Mouse (Mus musculus) midbrain, embryonic 13.5 days (tissue): ENCODE measurements around the gene Atf2. TPM values are rescaled to one million over a fixed set of nuclear protein-coding genes. Genes with fewer than 3 reads are reported as not detected.

Experiments
- ATAC-seq: fragments of 200-750 bp; cut with Nextera tagmentation; 2 replicates; pipeline ENCODE4 v1.8.0; 2017; ENCODE audit warnings: mild to moderate bottlenecking, moderate TSS enrichment, moderate library complexity
- H3K27ac ChIP-seq: fragments of 300-500 bp; sonication (generic); 2 replicates; pipeline ENCODE4 v1.5.1; 2015; ENCODE audit warnings: inconsistent platforms, mild to moderate bottlenecking, moderate library complexity
- H3K27me3 ChIP-seq: fragments of 300-500 bp; sonication (generic); 2 replicates; pipeline ENCODE4 v1.6.1; 2015; ENCODE audit warnings: mild to moderate bottlenecking, inconsistent platforms
- H3K36me3 ChIP-seq: fragments of 300-500 bp; sonication (generic); 2 replicates; pipeline ENCODE4 v1.6.1; 2015; ENCODE audit warnings: mild to moderate bottlenecking, inconsistent platforms
- H3K4me1 ChIP-seq: fragments of 300-500 bp; sonication (generic); replicated peaks from 2 replicates; pipeline ENCODE4 v1.6.1; 2015; ENCODE audit warnings: inconsistent platforms
- H3K4me2 ChIP-seq: fragments of 300-500 bp; sonication (generic); replicated peaks from 2 replicates; pipeline ENCODE4 v1.6.1; 2015; ENCODE audit warnings: moderate library complexity, mild to moderate bottlenecking, inconsistent platforms
- H3K4me3 ChIP-seq: fragments of 300-500 bp; sonication (generic); replicated peaks from 2 replicates; pipeline ENCODE4 v1.5.1; 2015; ENCODE audit warnings: mild to moderate bottlenecking, inconsistent platforms
- H3K9ac ChIP-seq: fragments of 300-500 bp; sonication (generic); replicated peaks from 2 replicates; pipeline ENCODE4 v1.6.1; 2015; ENCODE audit warnings: mild to moderate bottlenecking, inconsistent platforms
- H3K9me3 ChIP-seq: fragments of 300-500 bp; sonication (generic); 2 replicates; pipeline ENCODE4 v1.6.1; 2016; ENCODE audit warnings: mild to moderate bottlenecking, inconsistent platforms
- WGBS: fragments of 180-500 bp; shearing (Covaris S2); methylation state at CpG from one replicate; pipeline ENCODE4 v1.1.7; 2015; 5-methylcytosine and 5-hydroxymethylcytosine counted together
- polyA plus RNA-seq: library from polyadenylated mRNA; unstranded; fragments of >200 nt; fragmentation: Nextera tagmentation; extraction: Ambion mirVana; gene quantifications from 2 replicates; pipeline ENCODE4 v1.2.1, GENCODE M21; 2015

Gene Atf2
- polyA plus RNA-seq, 1 experiment from 2014 or later = 120 TPM

DNA sequence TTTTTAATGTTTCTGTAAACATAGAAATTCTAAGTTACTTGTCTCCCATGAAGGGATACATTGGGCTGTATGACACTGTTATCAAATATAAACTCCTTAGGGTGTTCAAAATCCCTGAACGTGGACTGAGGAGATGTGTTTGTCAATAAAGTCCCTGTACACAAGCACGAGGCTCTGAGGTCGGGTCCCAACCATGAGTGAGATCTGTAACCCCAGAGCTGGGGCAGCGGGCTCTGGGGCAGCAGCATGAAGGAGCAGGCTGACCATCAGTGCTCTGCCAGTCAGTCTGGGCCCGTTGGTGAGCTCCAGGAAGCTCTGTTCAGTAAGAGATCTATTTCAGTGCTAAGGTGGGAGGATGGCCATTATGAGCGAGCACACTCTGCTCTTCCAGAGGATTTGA is 104.0 kb downstream of the Atf2 start:
- H3K9ac ChIP-seq = no peak overlapping the region
- no peak overlapping the region for H3K4me3 ChIP-seq
- H3K36me3 ChIP-seq = no peaks in the 10 kb centered on the region
- ATAC-seq = no peak
- H3K27ac ChIP-seq = no peak overlapping the region
- WGBS = 83% methylated on average over 6 of the region's 6 CpGs
- H3K9me3 ChIP-seq = no peaks in the 10 kb centered on the region
- H3K27me3 ChIP-seq = 0 out of 2 replicates have a peak, but pooled peaks cover 2% of the 10 kb centered on the region
- no peaks in the 10 kb centered on the region for H3K4me1 ChIP-seq
- no peak overlapping the region for H3K4me2 ChIP-seq

DNA sequence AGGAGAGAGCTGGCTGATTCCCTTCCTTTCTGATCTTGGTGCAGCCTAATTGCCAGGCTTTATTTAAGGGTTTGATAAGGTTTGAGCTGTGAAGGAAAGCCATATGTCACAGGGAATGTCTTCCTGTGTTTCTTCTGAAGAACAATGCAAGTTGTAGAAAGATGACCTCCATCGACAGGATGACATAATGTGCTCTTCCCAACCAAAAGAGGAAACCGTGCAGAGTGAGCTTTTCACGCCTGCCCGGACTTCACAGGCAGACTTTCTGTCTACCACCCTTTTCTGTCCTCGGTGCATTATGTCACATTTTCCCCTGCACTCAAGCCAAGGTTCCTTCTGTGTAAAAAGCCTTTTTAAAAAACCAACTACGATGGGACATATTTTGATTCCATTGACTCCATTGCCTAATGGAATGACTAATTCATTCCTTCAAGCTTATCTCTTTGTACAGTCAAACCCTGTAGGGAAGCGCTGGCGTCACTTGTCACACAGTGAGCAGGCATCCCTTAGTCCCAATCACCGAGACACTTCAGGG is 110.0 kb downstream of the Atf2 start:
- 0 out of 2 replicates have a peak, but pooled peaks cover 5% of the 10 kb centered on the region for H3K27me3 ChIP-seq
- no peak overlapping the region for H3K4me2 ChIP-seq
- WGBS = 66% methylated on average over 9 of the region's 9 CpGs
- peaks cover 21% of the 10 kb centered on the region for H3K4me1 ChIP-seq
- no peak overlapping the region for H3K9ac ChIP-seq
- no peak for ATAC-seq
- H3K27ac ChIP-seq = no peak overlapping the region
- no peaks in the 10 kb centered on the region for H3K9me3 ChIP-seq
- no peak overlapping the region for H3K4me3 ChIP-seq
- H3K36me3 ChIP-seq = no peaks in the 10 kb centered on the region

DNA sequence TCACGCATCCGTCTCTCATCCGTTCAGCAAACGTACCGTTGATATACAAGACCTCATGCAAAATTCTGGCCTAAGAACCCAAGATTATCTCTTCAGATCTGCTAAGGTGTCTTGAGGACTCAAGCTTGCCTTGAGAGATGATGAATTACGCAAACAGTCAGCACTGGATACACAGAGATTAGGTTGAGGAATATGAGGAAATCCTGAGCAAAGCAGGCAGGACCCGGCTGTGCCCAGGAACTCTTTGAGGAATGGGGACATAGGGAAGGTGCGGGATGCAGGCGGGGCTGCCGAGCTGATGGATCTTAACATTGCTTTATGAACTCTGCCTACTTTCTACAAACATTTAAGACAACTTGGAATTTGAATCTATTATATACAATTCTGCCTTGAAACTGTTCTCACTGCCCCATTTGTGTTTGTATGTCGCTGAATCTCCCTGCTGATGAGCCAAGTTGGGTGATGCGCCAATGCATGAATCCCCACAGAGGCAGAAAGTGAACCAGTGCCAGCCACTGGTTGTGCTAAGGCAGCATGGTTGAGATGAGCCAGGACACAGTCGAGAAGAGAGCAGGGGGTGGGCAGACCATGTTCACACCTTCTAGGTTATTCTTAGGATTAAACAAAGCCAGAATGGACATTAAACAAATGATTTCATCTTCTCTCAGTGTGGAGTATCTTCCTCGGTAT is 112.0 kb downstream of the Atf2 start:
- H3K4me1 ChIP-seq = peaks cover 28% of the 10 kb centered on the region
- 66% methylated on average over 14 of the region's 14 CpGs for WGBS

DNA sequence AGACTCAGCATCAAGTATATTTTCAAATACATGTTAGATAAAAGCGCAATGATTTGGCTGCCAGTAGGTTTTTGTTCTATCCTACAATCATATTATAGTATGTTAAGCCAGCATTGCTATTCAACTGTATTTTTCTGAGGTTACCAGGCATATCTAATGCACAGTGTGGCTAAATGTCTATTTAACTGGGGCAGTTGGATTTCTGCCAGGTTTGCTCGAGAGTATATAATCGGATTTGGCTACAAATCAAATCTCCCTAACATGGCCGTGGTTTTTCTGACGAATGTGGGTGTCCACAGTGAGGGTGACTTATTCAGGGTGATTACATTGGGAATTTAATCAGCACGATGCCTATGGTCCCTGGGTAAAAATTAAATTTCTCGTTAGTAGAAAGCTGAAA is 112.6 kb downstream of the Atf2 start:
- peaks cover 28% of the 10 kb centered on the region for H3K4me1 ChIP-seq
- ATAC-seq = no peak
- H3K9me3 ChIP-seq = no peaks in the 10 kb centered on the region
- WGBS = 21% methylated on average over 7 of the region's 7 CpGs
- H3K27ac ChIP-seq = peak overlapping the region; percentile 49
- H3K9ac ChIP-seq = no peak overlapping the region
- H3K4me3 ChIP-seq = no peak overlapping the region
- no peaks in the 10 kb centered on the region for H3K36me3 ChIP-seq
- peak overlapping the region; percentile 17; the same call in 1 of the 2 replicates for H3K4me2 ChIP-seq
- H3K27me3 ChIP-seq = 0 out of 2 replicates have a peak, but pooled peaks cover 5% of the 10 kb centered on the region

More for the DNA sequence above, 112.0 kb downstream of the Atf2 start:
- Histone ChIP-seq H3K9me3 (no peaks in the 10 kb centered on the region), H3K27me3 (0 out of 2 replicates have a peak, but pooled peaks cover 5% of the 10 kb centered on the region), H3K36me3 (no peaks in the 10 kb centered on the region), H3K27ac (peak overlapping the region; percentile 49; the same call in 1 of the 2 replicates), H3K9ac (no peak overlapping the region), H3K4me2 (peak overlapping the region; percentile 17; the same call in 1 of the 2 replicates), H3K4me3 (no peak overlapping the region)
- ATAC-seq = no peak

DNA sequence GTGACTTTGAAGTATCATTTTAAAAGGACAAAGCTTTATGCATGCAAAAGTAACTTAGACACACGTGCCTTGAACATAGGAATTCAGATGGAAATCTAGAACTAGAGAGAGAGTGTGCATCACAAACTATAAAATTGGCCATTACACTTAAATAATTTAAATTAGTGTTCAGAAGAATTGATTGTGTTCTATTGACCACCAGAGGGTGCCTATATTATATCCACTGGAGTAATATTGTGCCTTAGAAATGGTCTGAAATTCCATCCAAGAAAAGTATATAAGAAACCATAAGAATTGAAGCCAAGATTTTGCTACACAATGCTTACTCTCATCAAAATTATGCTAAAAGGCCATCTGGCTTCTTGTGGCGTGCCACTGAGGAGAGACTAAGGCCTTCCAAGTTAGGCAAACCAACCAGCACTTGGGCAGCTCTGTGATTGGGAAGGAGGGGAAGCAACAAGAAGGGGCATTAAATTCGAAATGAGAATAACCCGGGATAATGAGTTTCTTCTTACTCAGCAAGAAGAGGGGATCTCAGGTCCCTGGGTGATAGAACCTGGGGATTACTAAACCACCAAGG is 113.3 kb downstream of the Atf2 start:
- Histone ChIP-seq H3K9me3 (no peaks in the 10 kb centered on the region), H3K36me3 (no peaks in the 10 kb centered on the region), H3K4me2 (no peak overlapping the region), H3K27ac (0 out of 2 replicates have a peak overlapping the region, but pooled peaks have one; percentile 41), H3K9ac (no peak overlapping the region), H3K4me1 (peaks cover 28% of the 10 kb centered on the region), H3K4me3 (no peak overlapping the region), H3K27me3 (0 out of 2 replicates have a peak, but pooled peaks cover 5% of the 10 kb centered on the region)
- ATAC-seq = no peak
- 59% methylated on average over 4 of the region's 4 CpGs for WGBS

DNA sequence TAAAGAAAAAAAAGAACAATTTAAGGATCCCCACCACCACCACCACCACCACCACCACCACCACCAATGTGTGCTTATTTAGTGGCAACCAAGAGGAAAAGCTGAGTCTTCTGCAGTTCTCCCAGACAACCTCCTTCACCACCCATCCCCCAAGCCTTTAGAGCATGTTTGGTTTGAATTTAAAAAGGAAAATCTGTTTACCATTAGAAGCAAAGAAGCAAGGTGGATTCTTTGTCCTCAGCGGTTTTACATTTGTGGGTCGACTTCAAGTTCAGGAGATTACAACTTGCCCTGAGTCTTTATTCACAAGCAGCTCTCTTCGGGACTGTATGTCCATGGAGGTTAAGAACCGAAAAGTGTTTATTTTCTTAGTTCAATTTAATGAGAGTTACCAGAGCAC is 115.5 kb downstream of the Atf2 start:
- 32% methylated on average over 4 of the region's 4 CpGs for whole genome bisulfite sequencing

DNA sequence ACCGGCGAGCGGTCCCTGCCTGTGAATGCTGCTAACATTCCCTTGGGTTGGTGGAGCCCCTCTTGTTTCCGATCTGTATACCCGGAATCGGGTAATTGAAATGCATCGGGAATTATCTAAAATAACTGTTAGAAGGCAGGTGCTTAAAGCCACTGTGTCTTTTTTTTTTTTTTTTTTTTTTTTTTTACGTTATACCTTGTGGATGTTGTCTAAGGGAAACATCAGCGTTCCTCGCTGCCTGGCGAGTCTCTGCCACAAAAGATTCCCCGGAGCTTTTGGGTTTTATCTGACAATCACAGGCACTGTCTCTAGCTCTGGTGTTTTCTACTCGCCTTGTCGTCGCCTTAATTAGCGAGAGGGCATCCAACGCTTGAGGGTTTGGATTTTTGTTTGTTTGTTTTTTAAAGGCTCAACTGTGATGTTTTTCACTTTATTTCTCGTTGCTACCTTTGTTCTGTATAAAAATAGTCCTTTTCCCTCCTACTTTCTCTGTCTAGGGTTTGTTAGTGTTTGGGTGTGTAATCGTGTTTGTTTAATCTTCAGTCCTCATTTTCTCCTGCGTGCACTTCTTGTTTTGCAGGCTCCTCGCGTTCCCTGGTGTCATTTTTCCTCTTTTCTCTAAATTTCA is 116.6 kb downstream of the Atf2 start:
- WGBS = under 1% methylated on average over 22 of the region's 22 CpGs
- H3K9me3 ChIP-seq = no peaks in the 10 kb centered on the region
- peaks cover 56% of the 10 kb centered on the region for H3K4me1 ChIP-seq

More for the DNA sequence above, 115.5 kb downstream of the Atf2 start:
- Histone ChIP-seq H3K36me3 (no peaks in the 10 kb centered on the region), H3K27me3 (no peaks in the 10 kb centered on the region), H3K9ac (no peak overlapping the region), H3K4me1 (peaks cover 48% of the 10 kb centered on the region), H3K4me2 (peak overlapping the region; percentile 28; the same call in 1 of the 2 replicates), H3K9me3 (no peaks in the 10 kb centered on the region), H3K4me3 (no peak overlapping the region), H3K27ac (no peak overlapping the region; the same call in 1 of the 2 replicates)
- no peak for ATAC-seq

DNA sequence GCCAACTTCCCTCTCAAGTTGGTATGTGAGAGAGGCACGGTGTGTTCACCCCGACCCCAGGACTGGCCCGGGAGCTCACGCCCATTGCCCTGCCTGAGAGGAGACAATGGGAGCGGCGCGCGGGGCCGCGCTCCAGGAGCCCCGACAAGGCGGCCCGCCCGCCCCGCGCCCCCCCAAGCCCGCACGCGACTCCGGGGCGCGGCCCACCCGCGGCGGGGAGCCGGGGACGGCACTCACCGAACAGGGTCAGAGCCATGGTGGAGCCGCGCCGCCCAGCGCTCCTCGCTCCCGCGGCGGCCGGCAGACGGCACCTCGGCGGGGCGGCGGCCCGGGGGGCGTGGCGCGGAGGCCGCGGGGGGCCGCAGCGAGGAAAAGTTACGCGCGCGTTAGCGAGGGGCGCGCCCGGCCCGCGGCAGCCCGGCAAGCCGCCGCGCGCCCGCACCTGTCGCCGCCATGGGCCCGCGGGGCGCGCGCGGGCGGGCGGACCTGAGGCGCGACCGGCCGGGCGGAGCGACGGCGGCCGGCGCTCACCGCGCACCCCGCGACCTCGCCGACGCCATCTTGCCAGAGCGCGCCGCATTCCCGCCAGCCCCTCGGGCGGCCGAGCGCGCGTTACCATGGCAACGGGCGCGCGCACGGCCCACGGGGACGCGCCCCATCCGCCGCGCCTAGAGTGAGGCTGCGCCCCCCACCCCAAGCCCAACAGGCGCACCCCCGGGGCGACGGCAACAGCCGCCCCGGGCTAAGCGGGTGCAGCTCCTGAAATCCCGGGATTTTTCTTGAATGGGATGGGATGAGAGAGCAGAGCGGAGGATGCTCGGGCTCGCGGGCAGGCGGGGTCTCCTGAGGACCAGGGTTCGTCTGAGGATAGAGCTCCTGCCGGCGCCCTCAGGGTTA is 117.4 kb downstream of the Atf2 start, which contains the start of gene Chn1:
Gene Chn1, minus strand, starts transcription at position 561 of the 897 bp plus-strand sequence.
- H3K4me3 ChIP-seq = peak within 1 kb of the TSS; percentile 75
- peak within 1 kb of the TSS; percentile 60 for H3K4me2 ChIP-seq
- H3K4me1 ChIP-seq = peaks cover 53% of the 10 kb centered on the region
- peak within 1 kb of the TSS; percentile 95 for H3K27ac ChIP-seq
- H3K36me3 ChIP-seq = no peaks in the 10 kb centered on the region
- WGBS = under 1% methylated on average over 126 of the region's 131 CpGs
- H3K9ac ChIP-seq = peak within 1 kb of the TSS; percentile 84
- ATAC-seq = peak; percentile 97
- no peaks in the 10 kb centered on the region for H3K9me3 ChIP-seq
- H3K27me3 ChIP-seq = no peaks in the 10 kb centered on the region

More for the DNA sequence above, 116.6 kb downstream of the Atf2 start:
- Histone ChIP-seq H3K4me2 (peak overlapping the region; percentile 60), H3K36me3 (no peaks in the 10 kb centered on the region), H3K4me3 (peak overlapping the region; percentile 75), H3K27me3 (no peaks in the 10 kb centered on the region), H3K27ac (peak overlapping the region; percentile 95), H3K9ac (peak overlapping the region; percentile 84)
- peak; percentile 55 for ATAC-seq

DNA sequence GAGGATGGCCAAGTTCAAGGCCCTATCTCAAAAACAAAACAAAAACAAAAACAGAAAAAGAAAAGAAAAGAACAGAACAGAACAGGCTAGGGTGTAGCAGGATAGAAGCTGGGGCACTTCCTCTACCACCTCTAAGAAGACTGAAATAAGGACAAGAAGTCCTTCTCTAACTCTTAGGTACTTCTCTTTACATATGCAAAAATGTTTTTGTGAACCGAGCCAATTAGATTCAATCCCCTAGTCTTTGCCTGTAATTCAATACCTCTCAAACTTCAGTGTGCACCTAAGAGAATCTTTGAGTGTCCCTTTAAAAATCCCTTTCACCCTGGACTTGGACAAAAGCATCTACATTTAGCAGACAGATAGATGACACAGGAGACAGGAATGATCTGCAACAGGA is 119.5 kb downstream of the Atf2 start:
- no peak overlapping the region for H3K27ac ChIP-seq
- no peak for ATAC-seq
- peak overlapping the region; percentile 60 for H3K4me2 ChIP-seq
- H3K9ac ChIP-seq = peak overlapping the region; percentile 84
- no peaks in the 10 kb centered on the region for H3K9me3 ChIP-seq
- no peaks in the 10 kb centered on the region for H3K27me3 ChIP-seq
- peaks cover 46% of the 10 kb centered on the region for H3K4me1 ChIP-seq
- H3K4me3 ChIP-seq = peak overlapping the region; percentile 75
- WGBS = 20% methylated on average over 1 of the region's 1 CpGs
- H3K36me3 ChIP-seq = no peaks in the 10 kb centered on the region

DNA sequence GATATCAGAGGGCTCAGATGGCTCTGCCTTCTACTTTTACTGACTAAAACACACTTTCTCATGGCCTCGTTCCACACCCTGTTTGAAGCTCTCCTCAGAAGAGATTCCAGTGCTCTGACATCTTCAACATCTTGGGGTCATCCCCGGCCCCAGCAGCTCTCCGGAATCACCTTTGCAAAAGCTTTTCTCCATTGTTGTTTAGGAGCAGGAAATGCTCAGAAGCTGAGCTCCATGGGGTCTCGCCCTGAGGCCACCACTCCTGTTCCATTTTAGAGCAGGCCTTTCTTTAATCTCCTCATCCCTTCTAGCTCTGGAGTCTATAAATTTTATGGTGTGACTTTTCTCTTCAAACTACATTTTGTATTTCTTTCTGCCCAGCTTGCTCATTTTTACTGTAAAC is 123.8 kb downstream of the Atf2 start:
- no peaks in the 10 kb centered on the region for H3K27me3 ChIP-seq
- H3K36me3 ChIP-seq = no peaks in the 10 kb centered on the region
- H3K4me3 ChIP-seq = no peak overlapping the region

More for the DNA sequence above, 123.8 kb downstream of the Atf2 start:
- Histone ChIP-seq H3K9me3 (no peaks in the 10 kb centered on the region), H3K27ac (no peak overlapping the region), H3K4me1 (peaks cover 48% of the 10 kb centered on the region), H3K4me2 (no peak overlapping the region), H3K9ac (no peak overlapping the region)
- ATAC-seq = no peak
- WGBS = 88% methylated on average over 4 of the region's 4 CpGs
